Mouse (Mus musculus) brain, adult 2 months (tissue): ENCODE measurements around the gene Arhgap27.
"Not testable (repeated sequence)": the region's sequence is repeated elsewhere in the genome, so short reads cannot be mapped to it uniquely, and the experiment has no call there.

Experiments
- DNase-seq: peaks from one replicate; pipeline ENCODE4 v3.0.0; 2011; ENCODE audit warnings: low read depth, low spot score

Arhgap27 gene

GRCm38 (mm10) chr11:103333719-103334398, 29.6 kb downstream of the Arhgap27 start:
- DNase-seq, result peak; percentile 88

GRCm38 (mm10) chr11:103332890-103333651, 30.4 kb downstream of the Arhgap27 start:
- peak; percentile 80 for DNase-seq

GRCm38 (mm10) chr11:103332186-103332889, 31.2 kb downstream of the Arhgap27 start:
- peak; percentile 97 for DNase-seq

GRCm38 (mm10) chr11:103331502-103332185, 31.8 kb downstream of the Arhgap27 start:
- no peak for DNase-seq

GRCm38 (mm10) chr11:103330651-103331319, 32.7 kb downstream of the Arhgap27 start:
- DNase-seq, result peak; percentile 33

GRCm38 (mm10) chr11:103326950-103327349, 36.5 kb downstream of the Arhgap27 start:
- DNase-seq, result peak; percentile 83

GRCm38 (mm10) chr11:103325172-103325571, 38.3 kb downstream of the Arhgap27 start:
- DNase-seq, result peak; percentile 85

GRCm38 (mm10) chr11:103324723-103325122, 38.8 kb downstream of the Arhgap27 start:
- DNase-seq, result no peak

- not testable (repeated sequence) for DNase-seq
Observed at GRCm38 (mm10) chr11:103322832-103323231, 40.7 kb downstream of the Arhgap27 start.

GRCm38 (mm10) chr11:103320646-103321045, 42.8 kb downstream of the Arhgap27 start:
- no peak for DNase-seq

GRCm38 (mm10) chr11:103320196-103320595, 43.3 kb downstream of the Arhgap27 start:
- no peak for DNase-seq

GRCm38 (mm10) chr11:103318042-103318441, 45.5 kb downstream of the Arhgap27 start:
- DNase-seq, result no peak

GRCm38 (mm10) chr11:103315379-103315778, 48.1 kb downstream of the Arhgap27 start:
- DNase-seq, result no peak

GRCm38 (mm10) chr11:103314736-103315374, 48.6 kb downstream of the Arhgap27 start:
- DNase-seq, result no peak

- DNase-seq, result no peak
Observed at GRCm38 (mm10) chr11:103313542-103313941, 50.0 kb downstream of the Arhgap27 start.

GRCm38 (mm10) chr11:103312655-103313255, 50.7 kb downstream of the Arhgap27 start:
- no peak for DNase-seq

- peak; percentile 42 for DNase-seq
Observed at GRCm38 (mm10) chr11:103311960-103312611, 51.4 kb downstream of the Arhgap27 start.

GRCm38 (mm10) chr11:103309956-103310574, 53.4 kb downstream of the Arhgap27 start:
- no peak for DNase-seq

GRCm38 (mm10) chr11:103307910-103308309, 55.6 kb downstream of the Arhgap27 start:
- DNase-seq, result peak; percentile 50
